Mouse (Mus musculus): ENCODE measurements around the gene Vmn1r85.
A peak's percentile ranks its signal among the peaks of the same experiment; 100 is the strongest.

- TF ChIP-seq CTCF (IDR thresholded peaks at IDR 0.05; ENCODE audit: extremely low read depth, insufficient read depth, insufficient read length, insufficient replicate concordance) (no peak), POLR2A (IDR thresholded peaks at IDR 0.05; ENCODE audit: low read depth, low read length) (peak; percentile 0; the same call in 1 of the 2 replicates)
Measured at GRCm38 (mm10) chr7:13034148-13034977, 60.6 kb downstream of the Vmn1r85 start, which contains the start of gene Chmp2a.

Data from spleen, adult 2 months (tissue).